Mouse (Mus musculus): ENCODE results near the gene Nme2.

DNA sequence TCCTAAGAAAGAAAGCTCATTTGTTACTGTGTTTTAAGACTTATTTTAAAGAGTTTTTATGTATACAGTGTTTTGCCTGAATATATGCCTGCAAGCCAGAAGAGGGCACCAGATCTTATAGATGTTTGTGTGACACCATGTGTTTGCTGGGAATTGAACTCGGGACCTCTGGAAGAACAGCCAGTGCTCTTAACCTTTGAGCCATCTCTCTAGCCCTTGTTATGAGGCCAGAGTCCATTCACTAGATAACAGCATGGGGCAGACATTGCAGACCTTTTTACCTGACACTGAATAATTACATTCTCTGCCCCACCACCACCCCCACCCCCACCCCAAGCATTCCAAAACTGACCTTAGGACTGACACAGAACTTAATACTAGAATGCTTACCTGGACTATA is 6.0 kb downstream of the Nme2 start:
- TF ChIP-seq POLR2A (IDR thresholded peaks at IDR 0.05; ENCODE audit: borderline replicate concordance, extremely low read depth, insufficient read depth, insufficient read length, poor library complexity, severe bottlenecking) (no peak), CTCF (IDR thresholded peaks at IDR 0.05; ENCODE audit: borderline replicate concordance, extremely low read depth, insufficient read depth, insufficient read length) (no peak)

All from brain, embryonic 14.5 days (tissue).